Mouse (Mus musculus): Measurements from ENCODE around the gene Sox2.

GRCm38 (mm10) chr3:34601116-34601515, 49.1 kb upstream of the Sox2 start:
- TF ChIP-seq E2F4 (IDR thresholded peaks at IDR 0.05; ENCODE audit: insufficient read depth) (no peak), TCF12 (IDR thresholded peaks at IDR 0.05; ENCODE audit: insufficient read depth, poor library complexity, severe bottlenecking) (no peak), MAX (IDR thresholded peaks at IDR 0.05; ENCODE audit: low read depth) (no peak), MYOG (IDR thresholded peaks at IDR 0.05; ENCODE audit: control insufficient read depth in 1 of 3, insufficient read depth in 1 of 3, insufficient read length in 2 of 3, low read depth in 2 of 3) (no peak), POLR2AphosphoS2 (IDR thresholded peaks at IDR 0.05; ENCODE audit: insufficient read length, low read depth) (no peak), POLR2A (IDR thresholded peaks at IDR 0.05; ENCODE audit: insufficient read length, low read depth) (no peak), USF1 (IDR thresholded peaks at IDR 0.05; ENCODE audit: low read depth) (no peak), MYOD1 (IDR thresholded peaks at IDR 0.05; ENCODE audit: control insufficient read depth in 1 of 3, insufficient read length in 2 of 3, low read depth in 2 of 3) (no peak), TCF3 (IDR thresholded peaks at IDR 0.05; ENCODE audit: insufficient read length, low read depth) (no peak), REST (IDR thresholded peaks at IDR 0.05; ENCODE audit: insufficient read depth, insufficient read length) (no peak)

Measured in myocyte (in vitro differentiated cells).